ENCODE assay signal across 8 mouse cellular contexts in genomic region chr11:79095713-79096112, GRCm38 (mm10). TPM values are rescaled to one million over a fixed set of nuclear protein-coding genes. Genes with fewer than 3 reads are reported as not detected.
DNase-seq lines count a peak whose midpoint lies in the region; ATAC-seq and TF ChIP-seq lines count a peak whose summit lies in the region.

No protein-coding gene starts in this region.

- H3K27me3 ChIP-seq in heart, embryonic 13.5 days (replicated peaks), result no peaks in the 10 kb centered on the region
- no peaks in the 10 kb centered on the region for H3K27me3 ChIP-seq in forebrain, embryonic 13.5 days
- H3K27me3 ChIP-seq in midbrain, embryonic 12.5 days, result no peaks in the 10 kb centered on the region

- H3K27ac ChIP-seq in heart, embryonic 13.5 days (replicated peaks), result peak overlapping the region; percentile 96
- peak overlapping the region; percentile 6 for H3K27ac ChIP-seq in ES-E14 (ENCODE audit: insufficient read depth, low read depth, low read length, poor library complexity, severe bottlenecking)
- peak overlapping the region; percentile 49 for H3K27ac ChIP-seq in forebrain, embryonic 13.5 days
- peak overlapping the region; percentile 76 for H3K27ac ChIP-seq in midbrain, embryonic 12.5 days (replicated peaks)

- H3K4me1 ChIP-seq in heart, embryonic 13.5 days, result peaks cover 81% of the 10 kb centered on the region
- H3K4me1 ChIP-seq in ES-E14 (ENCODE audit: control insufficient read depth in 2 of 2, insufficient read depth in 2 of 2, low read length in 2 of 2, poor library complexity in 1 of 2), result peaks cover 10 to 43% of the 10 kb centered on the region in 2 experiments
- peaks cover 54% of the 10 kb centered on the region for H3K4me1 ChIP-seq in forebrain, embryonic 13.5 days
- peaks cover 43% of the 10 kb centered on the region for H3K4me1 ChIP-seq in midbrain, embryonic 12.5 days

- H3K4me3 ChIP-seq in heart, embryonic 13.5 days, result no peak overlapping the region
- no peak overlapping the region for H3K4me3 ChIP-seq in ES-E14 (ENCODE audit: insufficient read depth in 1 of 2, low read depth in 1 of 2, low read length in 2 of 2, poor library complexity in 1 of 2, severe bottlenecking in 1 of 2)
- no peak overlapping the region for H3K4me3 ChIP-seq in forebrain, embryonic 13.5 days
- no peak overlapping the region for H3K4me3 ChIP-seq in midbrain, embryonic 12.5 days

- WGBS in heart, embryonic 13.5 days, result 32% methylated on average over 2 of the region's 2 CpGs
- 3% methylated on average over 2 of the region's 2 CpGs for WGBS in forebrain, embryonic 13.5 days
- WGBS in midbrain, embryonic 12.5 days, result 8% methylated on average over 2 of the region's 2 CpGs

- in situ Hi-C loops in ES-E14 (cut with MboI; ENCODE audit: low sequenced_read_pairs in 2 of 2, unreplicated experiment in 2 of 2), result no loop called here

- no peaks in the 10 kb centered on the region for H3K9me3 ChIP-seq in heart, embryonic 13.5 days
- no peaks in the 10 kb centered on the region for H3K9me3 ChIP-seq in ES-E14 (ENCODE audit: control insufficient read depth, insufficient read depth, low read depth, low read length)
- H3K9me3 ChIP-seq in forebrain, embryonic 13.5 days (replicated peaks), result no peaks in the 10 kb centered on the region
- no peaks in the 10 kb centered on the region for H3K9me3 ChIP-seq in midbrain, embryonic 12.5 days

- intact Hi-C loops in heart, postnatal 14 days (cut with DNase I), result loop anchor here (2.0 kb wide), 1 partner anchor 49 kb away; no protein-coding TSS in a partner anchor

- H3K4me2 ChIP-seq in heart, embryonic 13.5 days, result no peak overlapping the region
- 0 out of 2 replicates have a peak overlapping the region, but pooled peaks have one; percentile 1 for H3K4me2 ChIP-seq in forebrain, embryonic 13.5 days
- H3K4me2 ChIP-seq in midbrain, embryonic 12.5 days (replicated peaks), result no peak overlapping the region

- peak overlapping the region; percentile 60 for H3K9ac ChIP-seq in heart, embryonic 13.5 days
- H3K9ac ChIP-seq in ES-E14 (ENCODE audit: insufficient read depth, low read depth, low read length, poor library complexity, severe bottlenecking), result no peak overlapping the region
- no peak overlapping the region for H3K9ac ChIP-seq in forebrain, embryonic 13.5 days
- peak overlapping the region; percentile 21; the same call in 1 of the 2 replicates for H3K9ac ChIP-seq in midbrain, embryonic 12.5 days (replicated peaks)

- DNase-seq in heart, postnatal 14 days, result no peak
- DNase-seq in ES-E14 (ENCODE audit: low read depth, low spot score), result no peak
- no peak for DNase-seq in spleen, postnatal 4 days (ENCODE audit: low spot score in 2 of 2)
- DNase-seq in cerebellum, postnatal 36 days, result no peak
- DNase-seq in urinary bladder, postnatal 4 days (ENCODE audit: low spot score in 2 of 2), result no peak

- no peaks in the 10 kb centered on the region for H3K36me3 ChIP-seq in heart, embryonic 13.5 days
- H3K36me3 ChIP-seq in ES-E14 (ENCODE audit: control insufficient read depth, insufficient read depth, low read length, poor library complexity, severe bottlenecking), result no peaks in the 10 kb centered on the region
- no peaks in the 10 kb centered on the region for H3K36me3 ChIP-seq in forebrain, embryonic 13.5 days (ENCODE audit: poor library complexity, severe bottlenecking)
- no peaks in the 10 kb centered on the region for H3K36me3 ChIP-seq in midbrain, embryonic 12.5 days

- no peak for ATAC-seq in heart, embryonic 13.5 days (ENCODE audit: extremely low read depth, insufficient number of reproducible peaks, low FRiP score, low TSS enrichment)
- ATAC-seq in forebrain, embryonic 13.5 days, result no peak
- no peak; the same call in 1 of the 2 replicates for ATAC-seq in midbrain, embryonic 12.5 days (ENCODE audit: low FRiP score, low read depth)

TF ChIP-seq in ES-E14, 5 proteins besides CTCF, POLR2A, EP300 and RAD21:
- TF ChIP-seq CHD2 (IDR thresholded peaks at IDR 0.05; ENCODE audit: low read depth, low read length), result no peak
- TF ChIP-seq MAFK (IDR thresholded peaks at IDR 0.05; ENCODE audit: insufficient read depth, low read depth, low read length), result no peak
- no peak for TF ChIP-seq ZNF384 (IDR thresholded peaks at IDR 0.05; ENCODE audit: low read depth, low read length)
- TF ChIP-seq HCFC1 (IDR thresholded peaks at IDR 0.05; ENCODE audit: borderline replicate concordance, insufficient read depth, low read length), result no peak
- TF ChIP-seq ZC3H11A (IDR thresholded peaks at IDR 0.05; ENCODE audit: borderline replicate concordance, low read depth, low read length), result no peak

RNA-seq across cellular contexts. Expression of gene Ksr1, which starts 50.5 kb away (rescaled TPM):
- 2.2 and 2.4 TPM in 2 replicates for polyA plus RNA-seq in heart, embryonic 13.5 days (2015; fragmentation: Nextera tagmentation; extraction: Ambion mirVana)
- total RNA-seq in heart, postnatal 14 days (2021), result 10 to 100 TPM; 10.2 to 10.7 TPM
- total RNA-seq in ES-E14 (2012; rRNA removed), result 10.7 and 11.3 TPM in 2 replicates
- 4.0 and 4.1 TPM in 2 replicates for polyA plus RNA-seq in forebrain, embryonic 13.5 days (2015; fragmentation: Nextera tagmentation; extraction: Ambion mirVana)
- polyA plus RNA-seq in midbrain, embryonic 12.5 days (2016; fragmentation: Nextera tagmentation; extraction: Ambion mirVana), result 3.7 and 4.3 TPM in 2 replicates

Comparison
In these comparisons a context has a peak if more than half of its experiments do, and no peak if none do; other contexts are left out.
1. H3K27ac ChIP-seq: peak in every context shown above with its lines; median percentile 96 in heart, embryonic 13.5 days; 76 in midbrain, embryonic 12.5 days; 49 in forebrain, embryonic 13.5 days; 6 in ES-E14.
2. H3K9ac ChIP-seq: peak in heart, embryonic 13.5 days (single experiment) and midbrain, embryonic 12.5 days (single experiment); none in ES-E14 (single experiment) and forebrain, embryonic 13.5 days (single experiment).